Mouse (Mus musculus): ENCODE results near the gene Dgcr2. TPM values are rescaled to one million over a fixed set of nuclear protein-coding genes. Genes with fewer than 3 reads are reported as not detected.

Dgcr2 gene
- polyA plus RNA-seq, 1 experiment from 2014 or later, result 110 TPM

DNA sequence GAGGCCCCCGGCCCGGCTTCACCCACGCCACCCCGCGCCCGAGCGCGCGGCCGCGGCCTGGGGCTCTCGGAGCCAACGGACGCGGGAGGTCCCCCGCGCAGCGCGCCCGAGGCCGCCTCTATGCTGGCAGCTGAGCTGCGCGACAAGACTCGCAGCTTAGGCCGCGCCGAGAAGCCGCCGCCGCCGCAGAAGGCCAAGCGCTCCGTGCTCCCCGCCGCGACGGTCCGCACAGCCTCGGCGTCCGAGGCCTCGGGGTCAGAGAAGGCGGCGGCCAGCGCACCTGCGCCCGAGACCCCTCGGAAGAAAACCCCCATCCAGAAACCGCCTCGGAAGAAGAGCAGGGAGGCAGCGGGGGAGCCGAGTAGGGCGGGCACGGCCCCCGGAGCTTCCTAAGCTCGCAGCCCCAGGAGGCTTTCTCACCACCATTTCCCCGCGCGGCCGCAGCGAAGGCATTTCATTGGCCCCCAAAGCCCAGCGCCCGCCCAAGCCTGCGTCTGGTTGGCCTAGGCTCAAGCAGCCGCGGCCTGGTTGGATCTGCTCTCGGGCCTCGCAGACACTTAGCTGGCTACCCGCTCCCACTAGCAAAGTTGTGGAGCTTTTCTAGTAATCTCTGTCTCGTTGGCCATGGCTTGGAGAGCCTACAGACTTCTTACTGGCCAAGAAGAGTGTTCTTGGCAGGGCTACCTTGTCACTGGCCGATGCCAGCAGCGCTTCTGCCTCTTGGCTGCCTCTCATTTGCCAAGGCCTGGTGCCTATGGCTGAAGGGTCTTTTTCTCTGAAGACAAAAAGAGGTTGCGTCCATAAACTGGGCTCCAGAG lies 91.0 kb downstream of the Dgcr2 start:
- Histone ChIP-seq H3K4me2 (ENCODE audit: low read length) (peak overlapping the region; percentile 95), H3K27ac (ENCODE audit: low read length) (peak overlapping the region; percentile 92), H3K9me3 (ENCODE audit: control insufficient read depth, low read length) (no peaks in the 10 kb centered on the region), H3K27me3 (replicated peaks; ENCODE audit: control insufficient read depth, insufficient read depth, low read length) (peaks cover 39% of the 10 kb centered on the region), H3K9ac (replicated peaks; ENCODE audit: low read depth, low read length) (peak overlapping the region; percentile 93), H3K4me3 (replicated peaks; ENCODE audit: low read length) (peak overlapping the region; percentile 72), H3K36me3 (ENCODE audit: control insufficient read depth, insufficient read depth) (no peaks in the 10 kb centered on the region), H3K4me1 (replicated peaks; ENCODE audit: control insufficient read depth, insufficient read depth, low read length) (peaks cover 44% of the 10 kb centered on the region)
- peak; percentile 94 for ATAC-seq
- 1% methylated on average over 72 of the region's 73 CpGs for WGBS

DNA sequence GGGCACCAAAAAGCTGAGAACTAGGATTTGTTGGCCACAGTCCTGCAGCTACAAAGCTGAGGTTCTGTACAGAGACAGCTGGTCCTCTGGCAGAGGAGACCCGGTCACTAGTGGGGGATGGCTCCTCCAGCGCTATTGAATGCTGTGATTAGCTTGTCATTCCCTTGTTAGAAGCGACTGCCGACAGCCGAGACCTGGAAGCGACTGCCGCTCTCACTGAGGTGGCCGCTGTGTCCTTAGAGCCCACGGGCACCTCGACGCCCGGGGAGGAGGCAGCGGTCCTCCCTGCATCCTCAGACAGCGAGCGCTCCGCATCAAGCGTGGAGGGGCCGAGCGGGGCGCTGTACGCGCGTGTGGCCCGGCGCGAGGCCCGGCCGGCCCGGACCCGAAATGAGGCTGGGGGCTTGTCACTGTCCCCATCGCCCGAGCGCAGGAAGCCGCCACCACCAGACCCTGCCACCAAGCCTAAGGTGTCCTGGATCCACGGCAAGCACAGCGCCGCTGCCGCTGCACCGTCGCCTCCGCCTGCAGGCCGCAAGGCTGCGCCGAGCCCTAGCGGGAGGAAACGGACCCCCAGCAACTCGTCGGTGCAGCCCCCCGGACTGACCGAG lies 91.7 kb downstream of the Dgcr2 start:
- H3K27me3 ChIP-seq (replicated peaks; ENCODE audit: control insufficient read depth, insufficient read depth, low read length), result peaks cover 47% of the 10 kb centered on the region
- ATAC-seq, result peak; percentile 45
- H3K36me3 ChIP-seq (ENCODE audit: control insufficient read depth, insufficient read depth), result no peaks in the 10 kb centered on the region
- H3K4me3 ChIP-seq (replicated peaks; ENCODE audit: low read length), result peak overlapping the region; percentile 72
- no peaks in the 10 kb centered on the region for H3K9me3 ChIP-seq (ENCODE audit: control insufficient read depth, low read length)
- peak overlapping the region; percentile 92 for H3K27ac ChIP-seq (ENCODE audit: low read length)
- 5% methylated on average over 45 of the region's 50 CpGs for WGBS
- H3K9ac ChIP-seq (replicated peaks; ENCODE audit: low read depth, low read length), result peak overlapping the region; percentile 93
- peak overlapping the region; percentile 95 for H3K4me2 ChIP-seq (ENCODE audit: low read length)
- peaks cover 48% of the 10 kb centered on the region for H3K4me1 ChIP-seq (replicated peaks; ENCODE audit: control insufficient read depth, insufficient read depth, low read length)

DNA sequence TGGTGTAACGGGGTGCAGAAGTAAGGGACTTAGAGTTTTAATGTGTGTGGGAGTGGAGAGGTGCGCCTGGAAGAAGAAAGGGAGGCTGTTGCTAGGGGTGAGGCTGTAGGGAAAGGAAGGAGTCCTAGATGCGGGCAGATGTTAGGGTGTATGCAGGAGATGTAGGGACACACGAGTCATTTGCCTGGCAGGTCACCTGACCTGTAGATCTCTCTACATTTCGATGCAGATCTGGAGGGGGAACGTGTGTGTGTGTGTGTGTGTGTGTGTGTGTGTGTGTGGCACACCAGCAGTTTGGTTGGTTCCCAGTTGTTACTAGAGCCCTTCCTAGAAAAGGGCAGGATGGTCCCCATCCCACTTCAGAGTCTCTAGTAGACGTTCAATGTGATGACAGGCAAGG lies 93.4 kb downstream of the Dgcr2 start:
- Histone ChIP-seq H3K27ac (ENCODE audit: low read length) (no peak overlapping the region), H3K9me3 (ENCODE audit: control insufficient read depth, low read length) (no peaks in the 10 kb centered on the region), H3K9ac (replicated peaks; ENCODE audit: low read depth, low read length) (no peak overlapping the region), H3K4me1 (replicated peaks; ENCODE audit: control insufficient read depth, insufficient read depth, low read length) (peaks cover 48% of the 10 kb centered on the region), H3K4me2 (ENCODE audit: low read length) (peak overlapping the region; percentile 60; the same call in 1 of the 2 replicates), H3K27me3 (replicated peaks; ENCODE audit: control insufficient read depth, insufficient read depth, low read length) (peaks cover 59% of the 10 kb centered on the region), H3K36me3 (ENCODE audit: control insufficient read depth, insufficient read depth) (no peaks in the 10 kb centered on the region), H3K4me3 (replicated peaks; ENCODE audit: low read length) (peak overlapping the region; percentile 43)
- no peak for ATAC-seq
- 1% methylated on average over 7 of the region's 7 CpGs for WGBS

DNA sequence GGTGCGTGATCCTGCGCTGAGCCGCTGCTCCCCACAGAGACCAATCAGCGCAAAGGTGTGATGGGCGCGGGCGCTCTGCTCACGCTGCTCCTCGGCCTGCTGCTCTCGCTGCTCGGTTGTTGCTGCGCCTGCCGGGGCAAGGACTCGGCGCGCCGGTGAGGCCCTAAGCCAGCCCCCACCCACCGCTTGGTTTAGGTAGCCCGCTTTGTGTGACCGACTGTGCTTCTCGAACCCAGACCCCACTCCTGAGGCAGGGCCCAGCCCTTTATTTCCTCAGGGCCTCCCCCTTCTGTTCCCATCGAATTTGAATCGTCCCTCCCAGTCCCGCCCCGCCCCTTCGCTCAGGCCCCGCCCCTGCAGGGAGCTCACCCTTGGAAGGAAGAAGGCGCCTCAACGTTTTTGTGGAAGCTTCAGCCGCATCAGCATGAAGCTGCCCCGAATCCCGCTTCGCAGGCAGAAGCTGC lies 93.9 kb downstream of the Dgcr2 start:
- Histone ChIP-seq H3K27me3 (replicated peaks; ENCODE audit: control insufficient read depth, insufficient read depth, low read length) (peaks cover 64% of the 10 kb centered on the region), H3K36me3 (ENCODE audit: control insufficient read depth, insufficient read depth) (no peaks in the 10 kb centered on the region), H3K4me3 (replicated peaks; ENCODE audit: low read length) (peak overlapping the region; percentile 43), H3K9me3 (ENCODE audit: control insufficient read depth, low read length) (no peaks in the 10 kb centered on the region), H3K4me1 (replicated peaks; ENCODE audit: control insufficient read depth, insufficient read depth, low read length) (peaks cover 48% of the 10 kb centered on the region), H3K27ac (ENCODE audit: low read length) (no peak overlapping the region), H3K4me2 (ENCODE audit: low read length) (peak overlapping the region; percentile 60), H3K9ac (replicated peaks; ENCODE audit: low read depth, low read length) (peak overlapping the region; percentile 45; the same call in 1 of the 2 replicates)
- WGBS, result under 1% methylated on average over 33 of the region's 33 CpGs
- ATAC-seq, result no peak

DNA sequence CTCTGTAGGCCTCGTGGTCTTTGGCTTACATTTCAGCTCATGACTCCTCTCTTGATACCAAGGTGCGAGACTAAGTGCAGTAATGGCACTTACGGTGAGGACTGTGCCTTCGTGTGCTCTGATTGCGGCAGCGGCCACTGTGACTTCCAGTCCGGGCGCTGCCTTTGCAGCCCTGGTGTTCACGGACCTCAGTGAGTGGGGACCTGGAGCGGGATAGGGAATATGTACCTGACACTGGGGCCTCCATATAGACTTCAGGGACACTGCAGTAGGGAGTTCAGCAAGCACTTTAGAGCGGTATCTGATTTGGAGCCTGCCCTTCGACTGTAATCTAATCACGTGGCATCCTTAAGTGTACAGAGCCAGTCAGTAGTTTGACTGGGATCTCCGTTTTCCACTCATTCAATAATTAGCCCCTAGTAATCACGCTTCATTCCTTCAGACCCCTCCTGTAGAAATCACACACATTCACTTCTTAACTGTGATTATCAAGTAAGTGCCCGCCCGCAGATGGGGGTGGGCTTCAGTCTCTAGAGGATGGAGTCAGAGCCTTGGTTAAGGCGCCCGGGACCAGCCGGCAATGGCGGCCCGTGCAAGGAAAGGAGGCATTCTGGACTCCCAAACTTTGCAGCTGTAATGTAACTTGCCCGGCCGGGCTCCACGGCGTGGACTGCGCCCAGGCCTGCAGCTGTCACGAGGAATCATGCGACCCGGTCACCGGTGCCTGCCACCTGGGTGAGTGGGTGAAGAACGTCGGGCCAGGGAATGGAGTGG lies 94.5 kb downstream of the Dgcr2 start:
- Histone ChIP-seq H3K4me3 (replicated peaks; ENCODE audit: low read length) (peak overlapping the region; percentile 43), H3K36me3 (ENCODE audit: control insufficient read depth, insufficient read depth) (no peaks in the 10 kb centered on the region), H3K4me2 (ENCODE audit: low read length) (peak overlapping the region; percentile 60), H3K27ac (ENCODE audit: low read length) (no peak overlapping the region), H3K9ac (replicated peaks; ENCODE audit: low read depth, low read length) (peak overlapping the region; percentile 45; the same call in 1 of the 2 replicates), H3K9me3 (ENCODE audit: control insufficient read depth, low read length) (no peaks in the 10 kb centered on the region), H3K27me3 (replicated peaks; ENCODE audit: control insufficient read depth, insufficient read depth, low read length) (peaks cover 71% of the 10 kb centered on the region), H3K4me1 (replicated peaks; ENCODE audit: control insufficient read depth, insufficient read depth, low read length) (peaks cover 48% of the 10 kb centered on the region)
- WGBS, result 6% methylated on average over 32 of the region's 33 CpGs
- ATAC-seq, result no peak

DNA sequence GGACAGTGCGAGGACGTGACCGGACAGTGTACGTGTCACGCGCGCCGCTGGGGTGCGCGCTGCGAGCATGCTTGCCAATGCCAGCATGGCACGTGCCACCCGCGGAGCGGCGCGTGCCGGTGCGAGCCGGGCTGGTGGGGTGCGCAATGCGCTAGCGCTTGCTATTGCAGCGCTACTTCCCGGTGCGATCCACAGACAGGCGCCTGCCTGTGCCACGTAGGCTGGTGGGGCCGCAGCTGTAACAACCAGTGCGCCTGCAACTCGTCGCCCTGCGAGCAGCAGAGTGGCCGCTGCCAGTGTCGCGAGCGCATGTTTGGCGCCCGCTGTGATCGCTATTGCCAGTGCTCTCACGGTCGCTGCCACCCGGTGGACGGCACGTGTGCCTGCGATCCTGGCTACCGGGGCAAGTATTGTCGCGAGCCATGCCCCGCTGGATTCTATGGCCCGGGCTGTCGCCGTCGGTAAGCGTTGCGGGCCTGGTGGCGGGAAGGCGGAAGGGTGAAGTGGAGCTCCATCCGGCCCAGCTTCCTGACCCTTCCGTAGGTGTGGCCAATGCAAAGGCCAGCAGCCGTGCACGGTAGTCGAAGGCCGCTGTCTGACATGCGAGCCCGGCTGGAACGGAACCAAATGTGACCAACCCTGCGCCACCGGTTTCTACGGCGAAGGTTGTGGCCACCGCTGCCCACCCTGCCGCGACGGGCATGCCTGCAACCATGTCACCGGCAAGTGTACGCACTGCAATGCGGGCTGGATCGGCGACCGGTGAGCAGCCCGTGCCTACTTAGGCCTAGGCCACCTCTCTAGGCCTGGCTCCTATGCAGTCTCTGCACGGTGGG lies 95.3 kb downstream of the Dgcr2 start:
- Histone ChIP-seq H3K9me3 (ENCODE audit: control insufficient read depth, low read length) (no peaks in the 10 kb centered on the region), H3K9ac (replicated peaks; ENCODE audit: low read depth, low read length) (peak overlapping the region; percentile 45), H3K4me1 (replicated peaks; ENCODE audit: control insufficient read depth, insufficient read depth, low read length) (peaks cover 53% of the 10 kb centered on the region), H3K27me3 (replicated peaks; ENCODE audit: control insufficient read depth, insufficient read depth, low read length) (peaks cover 75% of the 10 kb centered on the region), H3K4me2 (ENCODE audit: low read length) (peak overlapping the region; percentile 63), H3K4me3 (replicated peaks; ENCODE audit: low read length) (peak overlapping the region; percentile 43), H3K36me3 (ENCODE audit: control insufficient read depth, insufficient read depth) (no peaks in the 10 kb centered on the region), H3K27ac (ENCODE audit: low read length) (no peak overlapping the region)
- ATAC-seq, result no peak
- WGBS, result 2% methylated on average over 83 of the region's 83 CpGs

DNA sequence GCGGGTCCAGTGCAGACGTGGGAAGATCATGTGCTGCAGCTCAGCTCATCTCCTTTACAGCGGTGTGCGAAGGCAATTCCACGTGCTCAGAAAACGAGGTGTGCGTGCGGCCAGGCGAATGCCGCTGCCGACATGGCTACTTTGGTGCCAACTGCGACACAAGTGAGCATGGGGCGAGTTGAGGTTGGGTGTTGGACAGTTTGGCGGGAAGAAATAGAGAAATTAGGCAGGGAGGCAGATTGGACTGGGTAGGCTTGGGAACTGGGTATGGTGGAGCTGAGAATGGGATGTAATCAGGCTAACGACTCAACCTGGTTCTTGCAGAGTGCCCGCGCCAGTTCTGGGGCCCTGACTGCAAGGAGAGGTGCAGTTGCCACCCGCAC lies 95.9 kb downstream of the Dgcr2 start:
- no peak overlapping the region for H3K27ac ChIP-seq (ENCODE audit: low read length)
- peaks cover 81% of the 10 kb centered on the region for H3K27me3 ChIP-seq (replicated peaks; ENCODE audit: control insufficient read depth, insufficient read depth, low read length)
- no peaks in the 10 kb centered on the region for H3K36me3 ChIP-seq (ENCODE audit: control insufficient read depth, insufficient read depth)
- no peak for ATAC-seq
- 3% methylated on average over 18 of the region's 18 CpGs for WGBS
- H3K4me2 ChIP-seq (ENCODE audit: low read length), result peak overlapping the region; percentile 63
- H3K9ac ChIP-seq (replicated peaks; ENCODE audit: low read depth, low read length), result peak overlapping the region; percentile 45
- H3K9me3 ChIP-seq (ENCODE audit: control insufficient read depth, low read length), result no peaks in the 10 kb centered on the region
- H3K4me3 ChIP-seq (replicated peaks; ENCODE audit: low read length), result peak overlapping the region; percentile 43
- H3K4me1 ChIP-seq (replicated peaks; ENCODE audit: control insufficient read depth, insufficient read depth, low read length), result peaks cover 52% of the 10 kb centered on the region

DNA sequence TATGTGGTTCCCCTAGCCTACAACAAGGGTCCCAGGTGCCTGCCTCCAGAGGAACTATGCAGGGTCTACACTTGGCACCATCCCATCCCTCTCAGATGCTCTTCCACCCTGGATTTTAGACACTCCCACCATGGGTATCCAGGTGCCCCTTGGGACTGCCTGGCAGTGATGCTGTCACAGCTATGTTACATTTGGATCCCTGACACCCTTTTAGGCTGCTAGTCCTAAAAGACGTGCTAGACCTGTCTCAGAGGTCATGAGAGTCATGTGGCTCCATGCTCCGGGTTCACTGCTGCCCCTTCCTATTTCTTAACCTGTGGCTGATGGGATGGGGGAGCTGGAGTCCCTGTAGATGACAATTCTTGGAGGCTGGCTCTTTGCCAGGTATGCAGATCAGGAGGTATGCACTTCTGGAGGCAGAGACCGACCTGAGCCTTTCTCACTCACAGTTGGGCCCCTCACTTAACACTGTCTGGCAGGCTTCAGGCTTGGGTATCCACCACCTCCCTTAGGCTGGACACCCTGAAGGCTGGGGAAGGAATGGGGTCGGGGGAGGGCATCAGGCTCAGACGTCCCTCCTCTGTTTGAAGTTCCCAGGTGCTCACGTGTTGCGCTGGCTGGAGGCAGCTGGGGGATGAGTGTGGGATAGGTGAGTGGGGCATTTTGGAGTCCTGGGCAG lies 96.4 kb downstream of the Dgcr2 start:
- Histone ChIP-seq H3K9me3 (ENCODE audit: control insufficient read depth, low read length) (no peaks in the 10 kb centered on the region), H3K27ac (ENCODE audit: low read length) (no peak overlapping the region), H3K4me2 (ENCODE audit: low read length) (no peak overlapping the region), H3K4me1 (replicated peaks; ENCODE audit: control insufficient read depth, insufficient read depth, low read length) (peaks cover 53% of the 10 kb centered on the region), H3K27me3 (replicated peaks; ENCODE audit: control insufficient read depth, insufficient read depth, low read length) (peaks cover 82% of the 10 kb centered on the region), H3K9ac (replicated peaks; ENCODE audit: low read depth, low read length) (no peak overlapping the region), H3K4me3 (replicated peaks; ENCODE audit: low read length) (no peak overlapping the region), H3K36me3 (ENCODE audit: control insufficient read depth, insufficient read depth) (no peaks in the 10 kb centered on the region)
- WGBS, result under 1% methylated on average over 7 of the region's 7 CpGs
- ATAC-seq, result no peak
